Mouse (Mus musculus) liver, postnatal 0 days (tissue): Measurements from ENCODE around the gene Hoxd1. TPM values are rescaled to one million over a fixed set of nuclear protein-coding genes. Genes with fewer than 3 reads are reported as not detected.

ENCODE experiments used
- ATAC-seq: fragments of 200-750 bp; cut with Nextera tagmentation; 2 replicates; pipeline ENCODE4 v1.8.0; 2017; ENCODE audit warnings: mild to moderate bottlenecking, moderate library complexity
- DNase-seq: peaks from one replicate; pipeline ENCODE4 v3.0.0-alpha.2; 2016
- H3K27ac ChIP-seq: fragments of 300-500 bp; sonication (generic); 2 replicates; pipeline ENCODE4 v1.5.1; 2014; ENCODE audit warnings: antibody characterized with exemption, moderate library complexity, mild to moderate bottlenecking, low read depth
- H3K27me3 ChIP-seq: fragments of 300-500 bp; sonication (generic); 2 replicates; pipeline ENCODE4 v1.6.1; 2014; ENCODE audit warnings: low read length, control low read depth, mixed read lengths; ENCODE audit not compliant: insufficient read depth
- H3K36me3 ChIP-seq: fragments of 300-500 bp; sonication (generic); replicated peaks from 2 replicates; pipeline ENCODE4 v1.6.1; 2014; ENCODE audit warnings: mild to moderate bottlenecking, control low read depth, low read length, moderate library complexity, mixed read lengths; ENCODE audit not compliant: insufficient read depth
- H3K4me1 ChIP-seq: fragments of 300-500 bp; sonication (generic); 2 replicates; pipeline ENCODE4 v1.6.1; 2014; ENCODE audit warnings: antibody characterized with exemption, mild to moderate bottlenecking, control low read depth; ENCODE audit not compliant: insufficient read depth
- H3K4me2 ChIP-seq: fragments of 300-500 bp; sonication (generic); 2 replicates; pipeline ENCODE4 v1.6.1; 2014; ENCODE audit warnings: low read depth, mild to moderate bottlenecking, low read length, moderate library complexity, mixed read lengths
- H3K4me3 ChIP-seq: fragments of 300-500 bp; sonication (generic); 2 replicates; pipeline ENCODE4 v1.5.1; 2014; ENCODE audit warnings: low read depth, low read length
- H3K9ac ChIP-seq: fragments of 300-500 bp; sonication (generic); replicated peaks from 2 replicates; pipeline ENCODE4 v1.6.1; 2014; ENCODE audit warnings: mild to moderate bottlenecking, moderate library complexity
- H3K9me3 ChIP-seq: fragments of 300-500 bp; sonication (generic); 2 replicates; pipeline ENCODE4 v1.6.1; 2016; ENCODE audit warnings: mild to moderate bottlenecking, control low read depth, low read length, mixed read lengths
- CTCF ChIP-seq: sonication (generic); IDR thresholded peaks from 2 replicates; pipeline ENCODE4 v1.5.1; 2016; ENCODE audit warnings: antibody characterized with exemption, low read depth
- EP300 ChIP-seq: IDR thresholded peaks from 2 replicates; pipeline ENCODE4 v1.6.1; 2016; ENCODE audit warnings: antibody characterized with exemption, low read depth, mild to moderate bottlenecking
- WGBS: fragments of 180-500 bp; shearing (Covaris S2); extraction: QIAGEN DNeasy Blood & Tissue Kit; methylation state at CpG from one replicate; pipeline ENCODE4 v1.1.7; 2014; ENCODE audit not compliant: insufficient replicate concordance; 5-methylcytosine and 5-hydroxymethylcytosine counted together
- polyA plus RNA-seq: library from polyadenylated mRNA; unstranded; fragments of >200 nt; fragmentation: Nextera tagmentation; extraction: Ambion mirVana; gene quantifications from 2 replicates; pipeline ENCODE4 v1.2.1, GENCODE M21; 2015

Hoxd1 gene
- polyA plus RNA-seq, 1 experiment from 2014 or later, result not detected

- H3K9ac ChIP-seq, result no peak overlapping the region
- WGBS, result 23% methylated on average over 9 of the region's 9 CpGs
Measured at GRCm38 (mm10) chr2:74731799-74732512, 30.8 kb upstream of the Hoxd1 start.

DNA sequence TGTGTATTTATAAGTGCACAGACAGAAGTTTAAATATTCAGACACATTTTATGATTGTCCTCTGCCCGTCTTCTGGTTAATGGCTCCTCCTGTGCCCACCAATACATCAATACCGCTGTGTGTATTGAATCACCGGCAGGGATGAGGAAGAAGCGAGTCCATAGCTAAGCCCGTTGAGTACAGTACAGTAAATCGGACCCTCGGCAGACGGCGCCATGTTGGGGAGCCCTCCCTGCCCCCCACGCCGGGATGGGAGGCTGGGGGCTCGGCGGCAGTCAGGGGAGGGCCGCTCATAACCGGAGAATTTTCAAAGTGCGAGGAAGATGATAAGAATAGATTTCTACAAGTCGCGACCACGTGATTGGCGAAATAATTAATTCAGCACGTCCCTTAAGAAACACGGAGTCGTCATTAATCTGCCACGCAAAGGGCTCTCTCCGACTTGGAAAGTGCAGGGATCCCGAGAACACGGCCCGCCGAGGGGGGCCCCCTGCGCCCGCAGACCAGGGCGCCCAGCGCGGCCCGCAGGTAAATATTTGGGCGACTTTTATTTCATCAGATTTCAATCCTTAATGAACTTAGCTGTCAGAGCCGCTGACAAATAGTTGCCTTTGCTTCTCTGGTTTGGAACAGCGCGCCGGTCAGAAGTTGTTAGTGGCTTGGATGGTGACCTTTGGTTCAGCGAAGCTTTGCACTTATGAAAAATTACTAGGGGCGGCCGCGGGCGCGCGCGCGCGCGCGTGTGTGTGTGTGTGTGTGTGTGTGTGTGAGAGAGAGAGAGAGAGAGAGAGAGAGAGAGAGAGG is 30.1 kb upstream of the Hoxd1 start:
- Histone ChIP-seq H3K4me1 (no peaks in the 10 kb centered on the region; the same call in 1 of the 2 replicates), H3K4me2 (no peak overlapping the region), H3K27ac (no peak overlapping the region), H3K4me3 (no peak overlapping the region), H3K27me3 (peaks cover 96% of the 10 kb centered on the region), H3K36me3 (no peaks in the 10 kb centered on the region), H3K9ac (no peak overlapping the region), H3K9me3 (no peaks in the 10 kb centered on the region)
- TF ChIP-seq EP300 (no peak), CTCF (no peak)
- WGBS, result 2% methylated on average over 52 of the region's 52 CpGs
- no peak for ATAC-seq
- DNase-seq, result no peak

More at GRCm38 (mm10) chr2:74731799-74732512, 30.8 kb upstream of the Hoxd1 start:
- Histone ChIP-seq H3K4me1 (no peaks in the 10 kb centered on the region; the same call in 1 of the 2 replicates), H3K9me3 (no peaks in the 10 kb centered on the region), H3K4me2 (no peak overlapping the region), H3K27me3 (peaks cover 96% of the 10 kb centered on the region), H3K36me3 (no peaks in the 10 kb centered on the region), H3K27ac (no peak overlapping the region), H3K4me3 (no peak overlapping the region)
- ATAC-seq (no peak), DNase-seq (no peak)
- no peak for TF ChIP-seq CTCF
- TF ChIP-seq EP300, result no peak

DNA sequence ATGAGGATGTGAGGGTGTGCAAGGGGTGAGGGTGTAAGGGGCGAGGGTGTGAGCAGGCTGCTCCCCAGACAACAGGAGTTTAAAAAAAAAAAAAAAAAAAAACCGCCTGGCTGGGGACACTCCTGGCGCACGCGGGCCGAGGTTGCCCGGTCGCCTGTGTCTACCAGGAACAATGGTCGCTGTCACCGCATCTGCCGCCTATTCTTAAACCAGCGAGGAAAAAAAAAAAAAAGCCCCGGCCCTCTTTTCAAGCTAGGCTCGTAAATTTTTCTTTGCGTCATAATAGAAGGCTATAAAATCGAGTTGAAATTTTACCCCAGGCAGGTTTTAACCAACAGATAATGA is 29.5 kb upstream of the Hoxd1 start:
- Histone ChIP-seq H3K27me3 (peaks cover 96% of the 10 kb centered on the region), H3K36me3 (no peaks in the 10 kb centered on the region), H3K4me3 (no peak overlapping the region), H3K27ac (no peak overlapping the region), H3K4me2 (no peak overlapping the region), H3K4me1 (no peaks in the 10 kb centered on the region; the same call in 1 of the 2 replicates), H3K9ac (no peak overlapping the region), H3K9me3 (no peaks in the 10 kb centered on the region)
- WGBS, result 4% methylated on average over 16 of the region's 16 CpGs
- TF ChIP-seq EP300 (no peak), CTCF (no peak)
- ATAC-seq (no peak), DNase-seq (no peak)

DNA sequence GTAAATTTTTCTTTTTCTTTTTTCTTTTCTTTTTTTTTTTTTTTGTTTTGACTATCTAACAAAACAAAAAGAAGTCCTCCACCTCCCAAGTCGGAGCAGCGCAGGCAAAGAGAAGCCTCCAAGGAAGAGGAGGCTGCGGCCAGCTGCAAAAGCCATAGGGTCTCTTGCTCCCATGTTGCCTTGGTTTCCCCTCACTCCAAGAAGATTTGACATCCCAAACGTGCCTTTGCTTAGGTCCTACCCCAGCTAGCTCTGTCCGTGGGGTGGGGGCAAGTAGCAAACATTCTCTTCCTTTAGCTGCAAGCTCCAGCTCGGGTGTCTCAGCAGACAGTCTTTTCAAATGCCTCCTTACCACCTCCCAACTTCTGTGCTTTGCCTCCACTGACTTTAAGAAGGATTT is 29.0 kb upstream of the Hoxd1 start:
- no peaks in the 10 kb centered on the region for H3K9me3 ChIP-seq
- no peak overlapping the region for H3K4me3 ChIP-seq
- no peaks in the 10 kb centered on the region for H3K36me3 ChIP-seq
- no peak overlapping the region for H3K9ac ChIP-seq
- H3K27me3 ChIP-seq, result peaks cover 96% of the 10 kb centered on the region
- ATAC-seq (no peak), DNase-seq (no peak)
- TF ChIP-seq EP300 (no peak), CTCF (no peak)
- 5% methylated on average over 6 of the region's 6 CpGs for WGBS
- H3K27ac ChIP-seq, result no peak overlapping the region
- no peaks in the 10 kb centered on the region; the same call in 1 of the 2 replicates for H3K4me1 ChIP-seq
- no peak overlapping the region for H3K4me2 ChIP-seq

GRCm38 (mm10) chr2:74734451-74734850 is 28.3 kb upstream of the Hoxd1 start:
- TF ChIP-seq EP300 (no peak), CTCF (no peak)
- Histone ChIP-seq H3K4me3 (no peak overlapping the region), H3K27me3 (peaks cover 96% of the 10 kb centered on the region), H3K27ac (no peak overlapping the region), H3K4me1 (no peaks in the 10 kb centered on the region; the same call in 1 of the 2 replicates), H3K4me2 (no peak overlapping the region), H3K36me3 (no peaks in the 10 kb centered on the region), H3K9me3 (no peaks in the 10 kb centered on the region), H3K9ac (no peak overlapping the region)
- no peak for ATAC-seq
- DNase-seq, result no peak
- 4% methylated on average over 13 of the region's 13 CpGs for WGBS

DNA sequence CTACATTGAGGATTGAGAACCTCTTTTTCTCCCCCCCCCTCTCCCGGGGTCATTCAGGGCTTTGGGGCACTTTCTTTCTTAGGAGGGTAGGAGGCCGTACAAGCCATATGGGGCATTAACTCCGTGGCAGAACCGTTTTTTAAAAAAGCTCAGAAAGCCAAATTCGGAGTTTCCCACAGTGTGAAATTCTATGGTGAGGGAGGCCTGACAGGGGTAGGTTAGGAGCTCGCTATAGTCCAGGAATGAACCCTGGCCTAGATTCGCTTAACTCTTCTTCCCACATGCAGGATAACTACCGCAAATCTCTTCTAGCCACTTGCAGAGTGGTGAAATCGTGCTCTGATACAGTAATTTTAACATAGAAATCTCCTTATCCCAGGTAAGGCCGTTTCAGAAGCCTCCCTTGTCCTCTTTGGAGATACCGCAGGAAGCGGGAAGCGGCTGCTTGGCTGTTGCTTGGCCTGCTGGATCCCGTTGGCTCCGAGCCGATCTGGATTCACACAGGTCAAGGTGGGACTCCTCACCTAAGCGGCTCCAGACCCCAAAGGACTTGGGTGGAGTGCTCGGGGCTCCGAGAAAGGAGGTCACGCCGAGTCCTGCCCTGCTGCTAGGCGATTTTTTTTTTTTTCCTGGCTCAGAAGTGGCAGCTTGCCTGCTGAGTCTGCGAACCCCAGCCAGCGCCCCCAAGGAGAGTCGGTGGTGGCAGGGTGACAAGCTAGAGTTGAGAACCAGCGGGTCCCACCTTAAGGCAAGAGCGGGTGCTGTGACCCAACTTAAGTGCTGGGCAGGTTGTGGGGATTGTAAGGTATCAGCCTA is 27.6 kb upstream of the Hoxd1 start:
- Histone ChIP-seq H3K27me3 (peaks cover 99% of the 10 kb centered on the region), H3K27ac (no peak overlapping the region), H3K9me3 (no peaks in the 10 kb centered on the region), H3K36me3 (no peaks in the 10 kb centered on the region), H3K4me1 (no peaks in the 10 kb centered on the region; the same call in 1 of the 2 replicates), H3K4me2 (no peak overlapping the region), H3K4me3 (no peak overlapping the region), H3K9ac (no peak overlapping the region)
- WGBS, result 7% methylated on average over 27 of the region's 27 CpGs
- TF ChIP-seq EP300 (no peak), CTCF (no peak)
- DNase-seq (no peak), ATAC-seq (no peak)
